Mouse (Mus musculus): ENCODE data around the gene Sorbs1. TPM values are rescaled to one million over a fixed set of nuclear protein-coding genes. Genes with fewer than 3 reads are reported as not detected.

The Sorbs1 gene
- polyA plus RNA-seq, 1 experiment from 2014 or later: 97.2 TPM

- H3K4me3 ChIP-seq (ENCODE audit: low read depth, low read length): no peak overlapping the region
- ATAC-seq (ENCODE audit: low FRiP score) (no peak), DNase-seq (ENCODE audit: low spot score) (no peak)
- no peak overlapping the region for H3K4me2 ChIP-seq (replicated peaks; ENCODE audit: low read depth, low read length)
- no peaks in the 10 kb centered on the region for H3K9me3 ChIP-seq (ENCODE audit: control insufficient read depth, low read length)
- no peaks in the 10 kb centered on the region for H3K27me3 ChIP-seq (ENCODE audit: control insufficient read depth, insufficient read depth, low read length)
- H3K9ac ChIP-seq (ENCODE audit: low read depth, low read length): no peak overlapping the region
- no peaks in the 10 kb centered on the region for H3K36me3 ChIP-seq (ENCODE audit: control insufficient read depth, insufficient read depth, low read length)
- no peak overlapping the region for H3K27ac ChIP-seq (ENCODE audit: low read depth, low read length)
- 90% methylated on average over 5 of the region's 5 CpGs for WGBS
- H3K4me1 ChIP-seq (replicated peaks; ENCODE audit: control insufficient read depth, insufficient read depth, low read length): no peaks in the 10 kb centered on the region
Observed at GRCm38 (mm10) chr19:40248476-40248875, 265.1 kb downstream of the Sorbs1 start.

GRCm38 (mm10) chr19:40247268-40247666 is 266.3 kb downstream of the Sorbs1 start:
- ATAC-seq (ENCODE audit: low FRiP score) (no peak), DNase-seq (ENCODE audit: low spot score) (no peak)
- no peak overlapping the region for H3K4me2 ChIP-seq (replicated peaks; ENCODE audit: low read depth, low read length)
- H3K27me3 ChIP-seq (ENCODE audit: control insufficient read depth, insufficient read depth, low read length): no peaks in the 10 kb centered on the region
- no peak overlapping the region for H3K9ac ChIP-seq (ENCODE audit: low read depth, low read length)
- WGBS: 50% methylated on average over 5 of the region's 5 CpGs
- no peaks in the 10 kb centered on the region for H3K4me1 ChIP-seq (replicated peaks; ENCODE audit: control insufficient read depth, insufficient read depth, low read length)
- H3K36me3 ChIP-seq (ENCODE audit: control insufficient read depth, insufficient read depth, low read length): no peaks in the 10 kb centered on the region
- H3K9me3 ChIP-seq (ENCODE audit: control insufficient read depth, low read length): no peaks in the 10 kb centered on the region
- H3K4me3 ChIP-seq (ENCODE audit: low read depth, low read length): no peak overlapping the region
- H3K27ac ChIP-seq (ENCODE audit: low read depth, low read length): no peak overlapping the region

DNA sequence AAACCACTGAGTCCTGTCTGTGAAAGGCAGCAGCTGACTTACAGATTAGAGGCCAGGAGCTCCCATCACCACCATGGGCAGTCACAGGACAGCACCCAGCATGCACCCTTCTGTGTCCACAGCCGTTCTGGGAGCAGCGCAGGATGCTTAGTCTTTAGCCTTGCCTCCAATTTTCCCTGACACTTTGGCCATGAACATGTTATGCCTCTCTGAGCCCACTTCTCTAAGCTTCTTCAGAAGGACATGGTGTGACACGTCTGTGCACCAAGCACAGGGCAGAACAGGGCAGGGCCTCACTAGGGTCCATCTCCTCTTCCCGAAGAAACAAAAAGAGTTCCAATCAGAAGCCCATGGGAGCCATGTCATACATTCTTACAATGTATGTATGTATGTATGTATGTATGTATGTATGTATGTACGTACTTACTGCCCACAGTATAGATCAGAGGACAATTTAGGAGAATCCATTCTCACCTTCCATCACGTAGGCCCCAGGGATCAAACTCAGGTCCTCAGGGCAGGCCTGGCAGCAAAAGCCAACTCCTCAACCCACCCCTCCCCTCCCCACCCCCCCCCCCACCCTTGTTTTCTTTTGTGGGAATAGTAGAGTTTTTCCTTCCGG is 266.8 kb downstream of the Sorbs1 start:
- DNase-seq (ENCODE audit: low spot score) (no peak), ATAC-seq (ENCODE audit: low FRiP score) (no peak)
- Histone ChIP-seq H3K9ac (ENCODE audit: low read depth, low read length) (no peak overlapping the region), H3K27me3 (ENCODE audit: control insufficient read depth, insufficient read depth, low read length) (no peaks in the 10 kb centered on the region), H3K27ac (ENCODE audit: low read depth, low read length) (no peak overlapping the region), H3K9me3 (ENCODE audit: control insufficient read depth, low read length) (no peaks in the 10 kb centered on the region), H3K36me3 (ENCODE audit: control insufficient read depth, insufficient read depth, low read length) (no peaks in the 10 kb centered on the region), H3K4me1 (replicated peaks; ENCODE audit: control insufficient read depth, insufficient read depth, low read length) (no peaks in the 10 kb centered on the region), H3K4me2 (replicated peaks; ENCODE audit: low read depth, low read length) (no peak overlapping the region), H3K4me3 (ENCODE audit: low read depth, low read length) (no peak overlapping the region)
- 92% methylated on average over 6 of the region's 7 CpGs for WGBS

Other genes starting within 250 kb of the Sorbs1 start
- 94.6 and 106 TPM in 2 replicates for gene Pdlim1, start 241.9 kb downstream of the Sorbs1 start, polyA plus RNA-seq (2014; fragmentation: Nextera tagmentation; extraction: Ambion mirVana)
- 62.7 and 70.1 TPM in 2 replicates for gene Aldh18a1, start 74.7 kb upstream of the Sorbs1 start, polyA plus RNA-seq (2014; fragmentation: Nextera tagmentation; extraction: Ambion mirVana)
- 12.0 and 13.2 TPM in 2 replicates for gene Tctn3, start 98.5 kb upstream of the Sorbs1 start, polyA plus RNA-seq (2014; fragmentation: Nextera tagmentation; extraction: Ambion mirVana)
- 8.5 and 9.4 TPM in 2 replicates for gene Entpd1, start 98.6 kb upstream of the Sorbs1 start, polyA plus RNA-seq (2014; fragmentation: Nextera tagmentation; extraction: Ambion mirVana)
- 0.20 and 0.61 TPM in 2 replicates for gene Cc2d2b, start 235.0 kb upstream of the Sorbs1 start, polyA plus RNA-seq (2014; fragmentation: Nextera tagmentation; extraction: Ambion mirVana)

Measured in hindbrain, embryonic 11.5 days (tissue).